Mouse (Mus musculus): ENCODE results near the gene Rasal1. TPM values are rescaled to one million over a fixed set of nuclear protein-coding genes. Genes with fewer than 3 reads are reported as not detected.

The Rasal1 gene
- total and polyA plus RNA-seq, 3 experiments, result 0.69 to 4.5 TPM; not detected in 1

- Histone ChIP-seq H3K36me3 (ENCODE audit: control insufficient read depth in 1 of 2, insufficient read depth in 2 of 2, low read length in 2 of 2) (no peaks in the 10 kb centered on the region), H3K4me1 (ENCODE audit: control insufficient read depth in 1 of 2, insufficient read depth in 2 of 2, low read length in 2 of 2) (no peaks in the 10 kb centered on the region), H3K27me3 (ENCODE audit: control insufficient read depth in 1 of 2, insufficient read depth in 2 of 2, low read length in 2 of 2) (no peaks in the 10 kb centered on the region; a peak in 1 of 4 replicates), H3K4me3 (ENCODE audit: control insufficient read depth in 1 of 2, insufficient read depth in 1 of 2, low read depth in 2 of 2, low read length in 2 of 2) (no peak overlapping the region), H3K9ac (ENCODE audit: control insufficient read depth, low read depth, low read length, poor library complexity, severe bottlenecking) (no peak overlapping the region), H3K27ac (ENCODE audit: control insufficient read depth, low read depth, low read length) (no peak overlapping the region), H3K79me2 (ENCODE audit: control insufficient read depth, insufficient read depth, low read length, poor library complexity) (no peaks in the 10 kb centered on the region), H3K9me3 (replicated peaks; ENCODE audit: insufficient read depth, low read length) (no peaks in the 10 kb centered on the region)
- no peak for DNase-seq (ENCODE audit: low read depth, low spot score)
- no peak for TF ChIP-seq RAD21 (IDR thresholded peaks at IDR 0.05; ENCODE audit: low read depth, low read length)
- no peak for TF ChIP-seq KAT2A (conservative IDR thresholded peaks at IDR 0.05; ENCODE audit: low read depth, low read length)
- TF ChIP-seq MXI1 (IDR thresholded peaks at IDR 0.05; ENCODE audit: low read depth, low read length), result no peak
- no peak for TF ChIP-seq USF1 (IDR thresholded peaks at IDR 0.05; ENCODE audit: low read depth, low read length)
- TF ChIP-seq BHLHE40 (IDR thresholded peaks at IDR 0.05; ENCODE audit: borderline replicate concordance, low read depth, low read length), result no peak
- TF ChIP-seq POLR2A (IDR thresholded peaks at IDR 0.05; ENCODE audit: control insufficient read depth in 1 of 2, insufficient read depth in 1 of 2, low read depth in 1 of 2, low read length in 2 of 2, poor library complexity in 1 of 2), result no peak
These were observed 13.0 kb upstream of the Rasal1 start for GRCm38 (mm10) chr5:120635633-120636032.

- Histone ChIP-seq H3K27me3 (ENCODE audit: control insufficient read depth in 1 of 2, insufficient read depth in 2 of 2, low read length in 2 of 2) (no peaks in the 10 kb centered on the region; a peak in 2 of 4 replicates), H3K79me2 (ENCODE audit: control insufficient read depth, insufficient read depth, low read length, poor library complexity) (no peaks in the 10 kb centered on the region), H3K4me3 (ENCODE audit: control insufficient read depth in 1 of 2, insufficient read depth in 1 of 2, low read depth in 2 of 2, low read length in 2 of 2) (no peak overlapping the region), H3K4me1 (ENCODE audit: control insufficient read depth in 1 of 2, insufficient read depth in 2 of 2, low read length in 2 of 2) (peaks cover 0 to 13% of the 10 kb centered on the region in 2 experiments; a peak in 2 of 4 replicates), H3K9ac (ENCODE audit: control insufficient read depth, low read depth, low read length, poor library complexity, severe bottlenecking) (no peak overlapping the region), H3K9me3 (replicated peaks; ENCODE audit: insufficient read depth, low read length) (no peaks in the 10 kb centered on the region), H3K36me3 (ENCODE audit: control insufficient read depth in 1 of 2, insufficient read depth in 2 of 2, low read length in 2 of 2) (peaks cover 0 to 6% of the 10 kb centered on the region in 2 experiments; a peak in 2 of 4 replicates), H3K27ac (ENCODE audit: control insufficient read depth, low read depth, low read length) (no peak overlapping the region)
- TF ChIP-seq TBP (IDR thresholded peaks at IDR 0.05; ENCODE audit: low read depth, low read length) (no peak), POLR2AphosphoS5 (IDR thresholded peaks at IDR 0.05; ENCODE audit: borderline replicate concordance, low read depth, low read length) (0 out of 2 replicates have a peak, but pooled peaks have one; percentile 86)
- DNase-seq (ENCODE audit: low read depth, low spot score), result no peak
These were observed 8.5 kb upstream of the Rasal1 start for GRCm38 (mm10) chr5:120640094-120640493.

- no peak overlapping the region for H3K4me3 ChIP-seq (ENCODE audit: control insufficient read depth in 1 of 2, insufficient read depth in 1 of 2, low read depth in 2 of 2, low read length in 2 of 2)
- no peak for DNase-seq (ENCODE audit: low read depth, low spot score)
- no peaks in the 10 kb centered on the region; a peak in 2 of 4 replicates for H3K27me3 ChIP-seq (ENCODE audit: control insufficient read depth in 1 of 2, insufficient read depth in 2 of 2, low read length in 2 of 2)
- H3K27ac ChIP-seq (ENCODE audit: control insufficient read depth, low read depth, low read length), result no peak overlapping the region
- TF ChIP-seq USF2 (IDR thresholded peaks at IDR 0.05; ENCODE audit: borderline replicate concordance in 1 of 2, insufficient read depth in 1 of 2, low read depth in 1 of 2, low read length in 2 of 2), result no peak
- no peak for TF ChIP-seq MYB (IDR thresholded peaks at IDR 0.05; ENCODE audit: low read depth, low read length)
- TF ChIP-seq RAD21 (IDR thresholded peaks at IDR 0.05; ENCODE audit: low read depth, low read length), result no peak
- TF ChIP-seq POLR2AphosphoS2 (IDR thresholded peaks at IDR 0.05; ENCODE audit: low read length), result no peak
- TF ChIP-seq ZNF384 (IDR thresholded peaks at IDR 0.05; ENCODE audit: low read depth, low read length), result no peak
- TF ChIP-seq NRF1 (IDR thresholded peaks at IDR 0.05; ENCODE audit: insufficient read depth, low read depth, low read length, poor library complexity, severe bottlenecking), result no peak
- H3K79me2 ChIP-seq (ENCODE audit: control insufficient read depth, insufficient read depth, low read length, poor library complexity), result no peaks in the 10 kb centered on the region
- no peaks in the 10 kb centered on the region for H3K9me3 ChIP-seq (replicated peaks; ENCODE audit: insufficient read depth, low read length)
- no peak overlapping the region for H3K9ac ChIP-seq (ENCODE audit: control insufficient read depth, low read depth, low read length, poor library complexity, severe bottlenecking)
- peaks cover 0 to 10% of the 10 kb centered on the region in 2 experiments; a peak in 2 of 4 replicates for H3K36me3 ChIP-seq (ENCODE audit: control insufficient read depth in 1 of 2, insufficient read depth in 2 of 2, low read length in 2 of 2)
- peaks cover 0 to 21% of the 10 kb centered on the region in 2 experiments; a peak in 3 of 4 replicates for H3K4me1 ChIP-seq (ENCODE audit: control insufficient read depth in 1 of 2, insufficient read depth in 2 of 2, low read length in 2 of 2)
These were observed 5.1 kb upstream of the Rasal1 start for GRCm38 (mm10) chr5:120643365-120644085.

Data from MEL (cell line).